Mouse (Mus musculus): ENCODE data around the gene Coro6.

DNA sequence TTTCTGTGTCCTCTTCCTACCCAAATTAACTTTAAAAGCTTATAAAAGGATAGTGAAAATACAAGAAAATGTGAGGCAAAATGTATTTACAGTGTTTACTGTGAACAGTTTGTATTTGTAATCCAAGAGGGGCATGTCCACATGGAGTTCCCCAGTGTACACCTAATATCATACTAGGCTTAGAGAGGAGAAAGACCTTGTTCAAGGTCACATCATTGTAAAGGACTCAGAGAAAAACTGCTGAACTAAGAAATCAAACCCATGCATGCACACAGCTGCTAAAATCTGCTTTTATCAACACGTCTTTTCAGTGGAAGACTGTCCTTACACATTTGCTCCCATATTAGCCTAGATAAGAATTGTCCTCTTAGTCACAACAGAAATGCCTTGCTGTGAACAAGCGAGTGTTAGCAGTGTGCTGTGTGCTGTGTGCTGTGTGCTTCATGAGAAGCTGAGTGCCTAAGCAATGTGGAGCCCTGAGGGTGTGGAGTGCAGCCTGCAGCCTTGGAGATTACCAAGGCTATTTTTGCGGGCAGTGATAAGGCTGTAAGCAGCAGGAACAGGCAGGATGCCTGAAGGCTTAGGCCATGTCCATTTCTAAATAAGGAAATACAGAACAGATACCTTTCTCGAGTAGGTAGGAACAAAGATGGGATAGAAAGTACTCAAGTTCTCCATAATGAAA is 38.9 kb upstream of the Coro6 start:
- TF ChIP-seq CTCF (IDR thresholded peaks at IDR 0.05; ENCODE audit: control insufficient read depth, insufficient read depth, insufficient replicate concordance, low read depth, low read length) (no peak), POLR2A (IDR thresholded peaks at IDR 0.05; ENCODE audit: control insufficient read depth, low read depth, low read length) (peak; percentile 35; the same call in 1 of the 2 replicates)

Measured in testis, adult 2 months (tissue).